Mouse (Mus musculus): ENCODE measurements at regions not wholly inside any gene's neighbourhood (a gene's known extent, or its start where the extent isn't known, plus 50 kb on each side); places are given as distances from the start of the nearest gene placed in this dataset.

- H3K27me3 ChIP-seq (replicated peaks; ENCODE audit: control insufficient read depth, insufficient read depth, low read length), result no peaks in the 10 kb centered on the region
- H3K36me3 ChIP-seq (ENCODE audit: control insufficient read depth, insufficient read depth, low read length), result no peaks in the 10 kb centered on the region
- WGBS, result 32% methylated on average over 2 of the region's 2 CpGs
- no peaks in the 10 kb centered on the region for H3K9me3 ChIP-seq (ENCODE audit: control insufficient read depth, low read length)
- H3K27ac ChIP-seq (replicated peaks; ENCODE audit: low read depth, low read length), result no peak overlapping the region
- no peak for DNase-seq (ENCODE audit: low spot score)
- no peak for ATAC-seq (ENCODE audit: low read depth)
- H3K4me2 ChIP-seq (ENCODE audit: low read depth, low read length), result no peak overlapping the region
- H3K9ac ChIP-seq (ENCODE audit: low read depth, low read length), result no peak overlapping the region
- no peak overlapping the region for H3K4me3 ChIP-seq (ENCODE audit: low read depth, low read length)
- H3K4me1 ChIP-seq (ENCODE audit: control insufficient read depth, insufficient read depth, low read length), result peaks cover 6% of the 10 kb centered on the region; the same call in 1 of the 2 replicates
Measured at GRCm38 (mm10) chr17:87567475-87567874, 68.3 kb upstream of the Epcam start.

- Histone ChIP-seq H3K27me3 (replicated peaks; ENCODE audit: control insufficient read depth, insufficient read depth, low read length) (no peaks in the 10 kb centered on the region), H3K36me3 (ENCODE audit: control insufficient read depth, insufficient read depth, low read length) (no peaks in the 10 kb centered on the region), H3K4me3 (ENCODE audit: low read depth, low read length) (no peak overlapping the region), H3K4me1 (ENCODE audit: control insufficient read depth, insufficient read depth, low read length) (peaks cover 6% of the 10 kb centered on the region; the same call in 1 of the 2 replicates), H3K9ac (ENCODE audit: low read depth, low read length) (no peak overlapping the region), H3K9me3 (ENCODE audit: control insufficient read depth, low read length) (no peaks in the 10 kb centered on the region), H3K4me2 (ENCODE audit: low read depth, low read length) (no peak overlapping the region), H3K27ac (replicated peaks; ENCODE audit: low read depth, low read length) (no peak overlapping the region)
- 80% methylated on average over 9 of the region's 9 CpGs for WGBS
- DNase-seq (ENCODE audit: low spot score) (no peak), ATAC-seq (ENCODE audit: low read depth) (no peak)
Measured at GRCm38 (mm10) chr17:87569981-87570380, 65.8 kb upstream of the Epcam start.

- H3K27ac ChIP-seq (replicated peaks; ENCODE audit: low read depth, low read length), result peak overlapping the region; percentile 36; the same call in 1 of the 2 replicates
- no peaks in the 10 kb centered on the region for H3K36me3 ChIP-seq (ENCODE audit: control insufficient read depth, insufficient read depth, low read length)
Measured at GRCm38 (mm10) chr17:87570676-87571344, 65.0 kb upstream of the Epcam start.

GRCm38 (mm10) chr17:87571345-87571932 lies 64.3 kb upstream of the Epcam start:
- Histone ChIP-seq H3K27ac (replicated peaks; ENCODE audit: low read depth, low read length) (peak overlapping the region; percentile 36; the same call in 1 of the 2 replicates), H3K4me3 (ENCODE audit: low read depth, low read length) (peak overlapping the region; percentile 25), H3K9ac (ENCODE audit: low read depth, low read length) (peak overlapping the region; percentile 43; the same call in 1 of the 2 replicates), H3K36me3 (ENCODE audit: control insufficient read depth, insufficient read depth, low read length) (no peaks in the 10 kb centered on the region), H3K27me3 (replicated peaks; ENCODE audit: control insufficient read depth, insufficient read depth, low read length) (no peaks in the 10 kb centered on the region), H3K9me3 (ENCODE audit: control insufficient read depth, low read length) (no peaks in the 10 kb centered on the region), H3K4me2 (ENCODE audit: low read depth, low read length) (peak overlapping the region; percentile 51), H3K4me1 (ENCODE audit: control insufficient read depth, insufficient read depth, low read length) (peaks cover 6% of the 10 kb centered on the region; the same call in 1 of the 2 replicates)
- DNase-seq (ENCODE audit: low spot score), result peak; percentile 94
- peak; percentile 85 for ATAC-seq (ENCODE audit: low read depth)
- 6% methylated on average over 18 of the region's 18 CpGs for WGBS

More at GRCm38 (mm10) chr17:87570676-87571344, 65.0 kb upstream of the Epcam start:
- Histone ChIP-seq H3K4me2 (ENCODE audit: low read depth, low read length) (peak overlapping the region; percentile 51), H3K4me3 (ENCODE audit: low read depth, low read length) (peak overlapping the region; percentile 25), H3K4me1 (ENCODE audit: control insufficient read depth, insufficient read depth, low read length) (peaks cover 6% of the 10 kb centered on the region; the same call in 1 of the 2 replicates), H3K27me3 (replicated peaks; ENCODE audit: control insufficient read depth, insufficient read depth, low read length) (no peaks in the 10 kb centered on the region), H3K9ac (ENCODE audit: low read depth, low read length) (peak overlapping the region; percentile 43; the same call in 1 of the 2 replicates), H3K9me3 (ENCODE audit: control insufficient read depth, low read length) (no peaks in the 10 kb centered on the region)
- peak; percentile 45 for DNase-seq (ENCODE audit: low spot score)
- 33% methylated on average over 18 of the region's 18 CpGs for WGBS
- ATAC-seq (ENCODE audit: low read depth), result peak; percentile 50

- 50% methylated on average over 6 of the region's 6 CpGs for WGBS
- no peaks in the 10 kb centered on the region for H3K36me3 ChIP-seq (ENCODE audit: control insufficient read depth, insufficient read depth, low read length)
- DNase-seq (ENCODE audit: low spot score) (no peak), ATAC-seq (ENCODE audit: low read depth) (no peak)
- no peak overlapping the region for H3K4me2 ChIP-seq (ENCODE audit: low read depth, low read length)
- H3K4me1 ChIP-seq (ENCODE audit: control insufficient read depth, insufficient read depth, low read length), result no peaks in the 10 kb centered on the region
- H3K27me3 ChIP-seq (replicated peaks; ENCODE audit: control insufficient read depth, insufficient read depth, low read length), result no peaks in the 10 kb centered on the region
- H3K27ac ChIP-seq (replicated peaks; ENCODE audit: low read depth, low read length), result no peak overlapping the region
- H3K9ac ChIP-seq (ENCODE audit: low read depth, low read length), result no peak overlapping the region
- H3K9me3 ChIP-seq (ENCODE audit: control insufficient read depth, low read length), result peaks cover 6% of the 10 kb centered on the region; the same call in 1 of the 2 replicates
- no peak overlapping the region for H3K4me3 ChIP-seq (ENCODE audit: low read depth, low read length)
Measured at GRCm38 (mm10) chr17:87583575-87583974, 52.2 kb upstream of the Epcam start.

GRCm38 (mm10) chr17:87585355-87585754 lies 50.4 kb upstream of the Epcam start:
- Histone ChIP-seq H3K27me3 (replicated peaks; ENCODE audit: control insufficient read depth, insufficient read depth, low read length) (no peaks in the 10 kb centered on the region), H3K9me3 (ENCODE audit: control insufficient read depth, low read length) (peaks cover 6% of the 10 kb centered on the region; the same call in 1 of the 2 replicates), H3K4me3 (ENCODE audit: low read depth, low read length) (no peak overlapping the region), H3K9ac (ENCODE audit: low read depth, low read length) (no peak overlapping the region), H3K4me1 (ENCODE audit: control insufficient read depth, insufficient read depth, low read length) (no peaks in the 10 kb centered on the region), H3K4me2 (ENCODE audit: low read depth, low read length) (no peak overlapping the region), H3K27ac (replicated peaks; ENCODE audit: low read depth, low read length) (no peak overlapping the region), H3K36me3 (ENCODE audit: control insufficient read depth, insufficient read depth, low read length) (no peaks in the 10 kb centered on the region)
- WGBS, result 52% methylated on average over 6 of the region's 6 CpGs
- ATAC-seq (ENCODE audit: low read depth) (no peak), DNase-seq (ENCODE audit: low spot score) (no peak)
